Mouse (Mus musculus): Measurements from ENCODE around the gene Etv3. TPM values are rescaled to one million over a fixed set of nuclear protein-coding genes. Genes with fewer than 3 reads are reported as not detected.

Etv3 gene
- polyA plus RNA-seq, 1 experiment from 2014 or later, result 7.3 TPM

DNA sequence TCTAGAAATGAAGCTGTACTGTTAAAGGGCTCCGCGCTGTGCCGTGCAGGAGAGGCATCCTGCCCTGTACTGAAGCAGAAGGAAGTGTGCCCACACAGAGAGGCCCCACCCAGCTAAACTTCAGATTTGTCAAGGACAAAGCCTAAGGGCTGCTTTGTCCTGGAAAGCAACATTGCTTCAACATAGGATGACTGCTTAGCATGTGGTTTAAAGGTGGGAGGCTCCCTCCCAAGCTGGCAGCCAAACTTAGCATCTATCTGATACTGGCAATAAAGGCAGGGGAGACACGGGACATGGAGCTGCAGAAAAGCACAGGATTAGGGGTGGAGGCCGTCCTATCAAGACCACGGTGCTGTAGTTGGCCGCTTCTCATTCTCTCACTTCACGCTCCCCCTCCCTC is 24.1 kb upstream of the Etv3 start:
- 56% methylated on average over 8 of the region's 8 CpGs for WGBS
- H3K9ac ChIP-seq (replicated peaks; ENCODE audit: low read depth, low read length), result no peak overlapping the region
- H3K27ac ChIP-seq (ENCODE audit: low read depth, low read length), result no peak overlapping the region
- no peak overlapping the region for H3K4me2 ChIP-seq (ENCODE audit: low read depth, low read length)
- no peak for ATAC-seq (ENCODE audit: low read depth)
- no peak overlapping the region for H3K4me3 ChIP-seq (ENCODE audit: low read depth, low read length)
- H3K27me3 ChIP-seq (ENCODE audit: control insufficient read depth, insufficient read depth, low read length), result no peaks in the 10 kb centered on the region
- no peaks in the 10 kb centered on the region for H3K4me1 ChIP-seq (ENCODE audit: control insufficient read depth, insufficient read depth, low read length)
- no peaks in the 10 kb centered on the region for H3K9me3 ChIP-seq (ENCODE audit: control insufficient read depth, low read length)
- H3K36me3 ChIP-seq (ENCODE audit: control insufficient read depth, insufficient read depth, low read length), result no peaks in the 10 kb centered on the region

DNA sequence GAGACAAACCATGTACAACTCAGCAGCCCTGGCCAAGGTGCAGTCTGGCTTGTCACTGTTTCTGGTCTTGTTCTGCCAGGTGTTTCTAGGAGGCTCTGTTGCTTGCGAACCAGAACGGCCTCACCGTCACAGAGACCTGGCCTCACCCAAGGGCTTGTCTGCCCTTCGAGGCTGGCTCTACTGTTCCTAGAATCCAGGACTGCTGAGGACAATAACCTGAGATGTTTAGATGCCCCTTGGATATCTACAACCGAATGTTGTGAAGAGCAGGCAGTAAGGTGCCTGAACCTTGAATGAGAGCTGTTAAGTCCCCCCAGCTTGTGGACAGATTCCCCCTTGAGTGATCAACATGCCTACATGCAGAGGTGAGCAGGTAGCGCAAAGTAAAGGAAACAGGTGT is 22.4 kb upstream of the Etv3 start:
- Histone ChIP-seq H3K4me3 (ENCODE audit: low read depth, low read length) (no peak overlapping the region), H3K9me3 (ENCODE audit: control insufficient read depth, low read length) (no peaks in the 10 kb centered on the region), H3K4me1 (ENCODE audit: control insufficient read depth, insufficient read depth, low read length) (no peaks in the 10 kb centered on the region), H3K27ac (ENCODE audit: low read depth, low read length) (no peak overlapping the region), H3K4me2 (ENCODE audit: low read depth, low read length) (no peak overlapping the region), H3K27me3 (ENCODE audit: control insufficient read depth, insufficient read depth, low read length) (no peaks in the 10 kb centered on the region), H3K9ac (replicated peaks; ENCODE audit: low read depth, low read length) (no peak overlapping the region), H3K36me3 (ENCODE audit: control insufficient read depth, insufficient read depth, low read length) (no peaks in the 10 kb centered on the region)
- 94% methylated on average over 6 of the region's 6 CpGs for WGBS
- no peak for ATAC-seq (ENCODE audit: low read depth)

- 29% methylated on average over 7 of the region's 7 CpGs for WGBS
- no peak overlapping the region for H3K4me3 ChIP-seq (ENCODE audit: low read depth, low read length)
- no peaks in the 10 kb centered on the region for H3K27me3 ChIP-seq (ENCODE audit: control insufficient read depth, insufficient read depth, low read length)
- no peak overlapping the region for H3K27ac ChIP-seq (ENCODE audit: low read depth, low read length)
- H3K4me1 ChIP-seq (ENCODE audit: control insufficient read depth, insufficient read depth, low read length), result no peaks in the 10 kb centered on the region
- H3K36me3 ChIP-seq (ENCODE audit: control insufficient read depth, insufficient read depth, low read length), result no peaks in the 10 kb centered on the region
- H3K9ac ChIP-seq (replicated peaks; ENCODE audit: low read depth, low read length), result no peak overlapping the region
- H3K4me2 ChIP-seq (ENCODE audit: low read depth, low read length), result no peak overlapping the region
- peak; percentile 59; the same call in 1 of the 2 replicates for ATAC-seq (ENCODE audit: low read depth)
- H3K9me3 ChIP-seq (ENCODE audit: control insufficient read depth, low read length), result no peaks in the 10 kb centered on the region
Observed at GRCm38 (mm10) chr3:87504330-87504729, 20.9 kb upstream of the Etv3 start.

- ATAC-seq (ENCODE audit: low read depth), result 0 out of 2 replicates have a peak, but pooled peaks have one; percentile 10
- Histone ChIP-seq H3K4me3 (ENCODE audit: low read depth, low read length) (no peak overlapping the region), H3K4me2 (ENCODE audit: low read depth, low read length) (no peak overlapping the region), H3K36me3 (ENCODE audit: control insufficient read depth, insufficient read depth, low read length) (no peaks in the 10 kb centered on the region), H3K9ac (replicated peaks; ENCODE audit: low read depth, low read length) (0 out of 2 replicates have a peak overlapping the region, but pooled peaks have one; percentile 17), H3K27ac (ENCODE audit: low read depth, low read length) (no peak overlapping the region), H3K27me3 (ENCODE audit: control insufficient read depth, insufficient read depth, low read length) (no peaks in the 10 kb centered on the region), H3K4me1 (ENCODE audit: control insufficient read depth, insufficient read depth, low read length) (no peaks in the 10 kb centered on the region), H3K9me3 (ENCODE audit: control insufficient read depth, low read length) (no peaks in the 10 kb centered on the region)
- WGBS, result 63% methylated on average over 4 of the region's 4 CpGs
Observed at GRCm38 (mm10) chr3:87504749-87505425, 20.3 kb upstream of the Etv3 start.

DNA sequence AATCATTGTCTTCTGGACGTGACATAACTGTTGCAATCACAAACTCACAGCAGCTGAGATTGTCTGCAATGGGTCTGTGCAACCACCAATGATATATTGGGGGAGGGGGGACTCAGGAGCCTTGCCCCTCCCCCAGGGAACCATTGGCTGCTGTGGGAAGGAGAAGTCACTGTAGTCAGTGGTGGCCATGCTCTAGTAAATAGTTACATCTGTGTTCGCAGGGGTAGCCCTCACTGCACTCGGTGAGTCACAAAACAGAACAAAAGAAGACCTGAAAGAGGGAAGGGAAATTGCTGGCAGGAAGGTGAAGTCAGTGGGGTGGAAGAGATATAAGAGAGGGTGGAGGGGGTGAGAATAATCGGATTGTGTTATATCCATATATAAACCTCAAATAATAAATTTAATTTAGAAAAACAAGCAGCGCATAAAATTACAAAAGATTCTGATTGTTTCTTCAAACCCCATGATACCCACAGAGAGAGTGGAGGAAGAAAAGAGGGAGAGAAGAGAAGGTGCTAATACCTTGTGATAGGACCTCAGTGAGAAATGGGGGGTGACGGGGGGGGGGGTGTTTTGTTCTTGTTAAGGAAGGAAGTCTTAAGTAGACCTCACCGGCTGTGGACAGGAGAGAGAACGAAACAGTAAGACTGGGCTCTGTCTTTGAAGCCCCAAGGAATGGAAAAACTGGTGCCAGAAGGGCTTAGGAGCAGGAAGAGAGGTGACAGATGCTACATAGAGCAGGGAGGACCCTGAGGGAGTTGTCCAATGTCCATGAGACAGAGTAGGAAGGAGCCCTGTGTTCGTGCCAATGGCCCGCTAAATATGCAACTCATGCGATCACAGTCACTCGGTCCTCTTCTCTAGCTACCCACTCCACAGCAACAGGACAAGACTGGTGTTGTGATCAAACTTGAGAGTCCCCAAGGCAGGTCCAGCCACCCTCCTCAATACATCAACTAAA is 18.5 kb upstream of the Etv3 start:
- no peak overlapping the region for H3K4me2 ChIP-seq (ENCODE audit: low read depth, low read length)
- H3K4me3 ChIP-seq (ENCODE audit: low read depth, low read length), result no peak overlapping the region
- H3K27me3 ChIP-seq (ENCODE audit: control insufficient read depth, insufficient read depth, low read length), result no peaks in the 10 kb centered on the region
- no peak for ATAC-seq (ENCODE audit: low read depth)
- 72% methylated on average over 12 of the region's 12 CpGs for WGBS
- H3K9me3 ChIP-seq (ENCODE audit: control insufficient read depth, low read length), result no peaks in the 10 kb centered on the region
- no peaks in the 10 kb centered on the region for H3K36me3 ChIP-seq (ENCODE audit: control insufficient read depth, insufficient read depth, low read length)
- H3K9ac ChIP-seq (replicated peaks; ENCODE audit: low read depth, low read length), result no peak overlapping the region
- H3K4me1 ChIP-seq (ENCODE audit: control insufficient read depth, insufficient read depth, low read length), result no peaks in the 10 kb centered on the region
- no peak overlapping the region for H3K27ac ChIP-seq (ENCODE audit: low read depth, low read length)

GRCm38 (mm10) chr3:87508205-87508901 is 16.9 kb upstream of the Etv3 start:
- no peak overlapping the region for H3K4me3 ChIP-seq (ENCODE audit: low read depth, low read length)
- WGBS, result 30% methylated on average over 17 of the region's 17 CpGs
- H3K36me3 ChIP-seq (ENCODE audit: control insufficient read depth, insufficient read depth, low read length), result no peaks in the 10 kb centered on the region
- no peaks in the 10 kb centered on the region for H3K4me1 ChIP-seq (ENCODE audit: control insufficient read depth, insufficient read depth, low read length)
- peak; percentile 87 for ATAC-seq (ENCODE audit: low read depth)
- H3K9ac ChIP-seq (replicated peaks; ENCODE audit: low read depth, low read length), result no peak overlapping the region
- no peaks in the 10 kb centered on the region for H3K27me3 ChIP-seq (ENCODE audit: control insufficient read depth, insufficient read depth, low read length)
- peak overlapping the region; percentile 21; the same call in 1 of the 2 replicates for H3K4me2 ChIP-seq (ENCODE audit: low read depth, low read length)
- no peak overlapping the region for H3K27ac ChIP-seq (ENCODE audit: low read depth, low read length)
- H3K9me3 ChIP-seq (ENCODE audit: control insufficient read depth, low read length), result no peaks in the 10 kb centered on the region

DNA sequence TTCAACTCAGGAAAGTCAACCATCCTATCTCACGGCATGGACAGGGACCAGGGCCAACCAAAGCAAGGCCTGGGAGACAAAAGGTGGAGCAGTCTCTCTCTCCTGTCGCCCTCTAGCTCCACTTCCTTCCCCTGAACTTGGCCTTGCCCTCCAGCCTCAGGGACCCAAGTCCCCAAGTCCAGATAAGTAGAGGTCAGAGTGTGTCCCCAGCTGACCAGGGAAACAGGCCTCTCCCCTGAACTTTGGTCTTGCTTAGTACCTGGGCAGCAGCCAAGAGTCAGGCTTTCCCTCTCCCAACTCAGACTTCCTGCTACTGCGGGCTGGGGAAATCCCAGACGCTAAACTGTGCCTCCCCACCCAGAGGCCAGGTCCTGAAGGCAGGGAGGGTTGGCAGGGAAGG is 16.1 kb upstream of the Etv3 start:
- Histone ChIP-seq H3K27me3 (ENCODE audit: control insufficient read depth, insufficient read depth, low read length) (no peaks in the 10 kb centered on the region), H3K4me1 (ENCODE audit: control insufficient read depth, insufficient read depth, low read length) (no peaks in the 10 kb centered on the region), H3K4me2 (ENCODE audit: low read depth, low read length) (no peak overlapping the region), H3K27ac (ENCODE audit: low read depth, low read length) (no peak overlapping the region), H3K4me3 (ENCODE audit: low read depth, low read length) (no peak overlapping the region), H3K9me3 (ENCODE audit: control insufficient read depth, low read length) (no peaks in the 10 kb centered on the region), H3K9ac (replicated peaks; ENCODE audit: low read depth, low read length) (no peak overlapping the region), H3K36me3 (ENCODE audit: control insufficient read depth, insufficient read depth, low read length) (no peaks in the 10 kb centered on the region)
- WGBS, result 82% methylated on average over 4 of the region's 4 CpGs
- ATAC-seq (ENCODE audit: low read depth), result no peak

DNA sequence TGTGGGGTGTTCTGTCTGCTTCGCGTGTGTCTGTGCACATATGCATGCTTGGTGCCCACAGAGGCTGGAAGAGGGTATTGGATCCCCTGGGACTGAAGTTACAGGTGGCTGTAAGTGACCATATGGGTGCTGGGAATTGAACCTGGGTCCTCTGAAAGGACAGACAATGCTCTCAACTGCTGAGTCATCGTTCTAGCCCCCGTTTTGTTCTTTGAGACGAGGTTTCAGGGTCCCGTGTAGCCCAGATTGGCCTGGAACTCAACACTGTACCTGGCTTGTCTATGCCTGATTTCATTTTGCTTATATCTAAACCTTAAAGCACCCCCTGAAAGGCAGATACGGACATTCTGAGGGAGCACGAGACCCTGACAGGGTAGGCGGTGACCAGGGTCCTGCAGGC is 14.4 kb upstream of the Etv3 start:
- Histone ChIP-seq H3K4me2 (ENCODE audit: low read depth, low read length) (no peak overlapping the region), H3K27me3 (ENCODE audit: control insufficient read depth, insufficient read depth, low read length) (no peaks in the 10 kb centered on the region), H3K9ac (replicated peaks; ENCODE audit: low read depth, low read length) (no peak overlapping the region), H3K36me3 (ENCODE audit: control insufficient read depth, insufficient read depth, low read length) (no peaks in the 10 kb centered on the region), H3K4me1 (ENCODE audit: control insufficient read depth, insufficient read depth, low read length) (no peaks in the 10 kb centered on the region), H3K27ac (ENCODE audit: low read depth, low read length) (no peak overlapping the region), H3K4me3 (ENCODE audit: low read depth, low read length) (no peak overlapping the region), H3K9me3 (ENCODE audit: control insufficient read depth, low read length) (no peaks in the 10 kb centered on the region)
- no peak for ATAC-seq (ENCODE audit: low read depth)
- WGBS, result 91% methylated on average over 9 of the region's 9 CpGs

Measured in neural tube, embryonic 14.5 days (tissue).